Mouse (Mus musculus) hindbrain, embryonic 14.5 days (tissue): Measurements from ENCODE around the gene Pgc. TPM values are rescaled to one million over a fixed set of nuclear protein-coding genes. Genes with fewer than 3 reads are reported as not detected.

Experiments used
- polyA plus RNA-seq: library from polyadenylated mRNA; unstranded; fragments of >200 nt; fragmentation: Nextera tagmentation; extraction: Ambion mirVana; gene quantifications from 2 replicates; pipeline ENCODE4 v1.2.1, GENCODE M21; 2014

Gene Pgc
- polyA plus RNA-seq, 1 experiment from 2014 or later, result not detected

Other genes with a start within 250 kb of the Pgc start
- gene Taf8, start 224.6 kb upstream of the Pgc start, polyA plus RNA-seq, result 16.4 and 16.9 TPM in 2 replicates
- gene Ccnd3, start 221.8 kb upstream of the Pgc start, polyA plus RNA-seq, result 78.9 and 80.3 TPM in 2 replicates
- gene Bysl, start 115.3 kb upstream of the Pgc start, polyA plus RNA-seq, result 33.3 and 34.3 TPM in 2 replicates
- gene Med20, start 115.3 kb upstream of the Pgc start, polyA plus RNA-seq, result 42.3 and 44.7 TPM in 2 replicates
- 3.0 and 3.1 TPM in 2 replicates for gene Gm20517, start 115.3 kb upstream of the Pgc start, polyA plus RNA-seq
- gene Usp49, start 96.2 kb upstream of the Pgc start, polyA plus RNA-seq, result 6.7 and 7.6 TPM in 2 replicates
- gene Tomm6, start 38.5 kb upstream of the Pgc start, polyA plus RNA-seq, result 283 and 327 TPM in 2 replicates
- gene Frs3, start 37.8 kb upstream of the Pgc start, polyA plus RNA-seq, result 42.3 and 44.4 TPM in 2 replicates
- gene Gm21981, start 32.4 kb upstream of the Pgc start, polyA plus RNA-seq, result 4.8 and 7.1 TPM in 2 replicates
- gene Prickle4, start 32.1 kb upstream of the Pgc start, polyA plus RNA-seq, result 2.1 and 2.2 TPM in 2 replicates
- gene Tfeb, start 10.2 kb downstream of the Pgc start, polyA plus RNA-seq, result 2.8 and 4.2 TPM in 2 replicates
- 7.5 and 7.7 TPM in 2 replicates for gene Mdfi, start 107.8 kb downstream of the Pgc start, polyA plus RNA-seq
- gene Foxp4, start 197.8 kb downstream of the Pgc start, polyA plus RNA-seq, result 34.3 and 35.1 TPM in 2 replicates